Mouse (Mus musculus): ENCODE data around the gene Acacb. TPM values are rescaled to one million over a fixed set of nuclear protein-coding genes. Genes with fewer than 3 reads are reported as not detected.
A peak's percentile ranks its signal among the peaks of the same experiment; 100 is the strongest.

Gene Acacb
- total RNA-seq, 2 experiments from 2014 or later, result 6.1 to 6.5 TPM

- DNase-seq (ENCODE audit: extremely low spot score in 1 of 2, low spot score in 1 of 2), result peak in 1 of 2 experiments; percentile 59
These were observed 12.2 kb upstream of the Acacb start for GRCm38 (mm10) chr5:114134091-114134534.

GRCm38 (mm10) chr5:114135516-114135915 lies 10.8 kb upstream of the Acacb start:
- DNase-seq (ENCODE audit: extremely low spot score in 1 of 2, low spot score in 1 of 2), result no peak

GRCm38 (mm10) chr5:114137481-114138276 lies 8.7 kb upstream of the Acacb start:
- DNase-seq (ENCODE audit: extremely low spot score in 1 of 2, low spot score in 1 of 2), result no peak

GRCm38 (mm10) chr5:114138277-114139164 lies 7.8 kb upstream of the Acacb start:
- DNase-seq (ENCODE audit: extremely low spot score in 1 of 2, low spot score in 1 of 2), result no peak

- peak in 1 of 2 experiments; percentile 63 for DNase-seq (ENCODE audit: extremely low spot score in 1 of 2, low spot score in 1 of 2)
These were observed 7.2 kb upstream of the Acacb start for GRCm38 (mm10) chr5:114139175-114139574.

- DNase-seq (ENCODE audit: extremely low spot score in 1 of 2, low spot score in 1 of 2), result no peak
These were observed 973 bp downstream of the Acacb start for GRCm38 (mm10) chr5:114147043-114147972.

- DNase-seq (ENCODE audit: extremely low spot score in 1 of 2, low spot score in 1 of 2), result no peak
These were observed 6.2 kb downstream of the Acacb start for GRCm38 (mm10) chr5:114152359-114153092.

- no peak for DNase-seq (ENCODE audit: extremely low spot score in 1 of 2, low spot score in 1 of 2)
These were observed 7.2 kb downstream of the Acacb start for GRCm38 (mm10) chr5:114153490-114153889.

GRCm38 (mm10) chr5:114154765-114155164 lies 8.4 kb downstream of the Acacb start:
- DNase-seq (ENCODE audit: extremely low spot score in 1 of 2, low spot score in 1 of 2), result no peak

- no peak for DNase-seq (ENCODE audit: extremely low spot score in 1 of 2, low spot score in 1 of 2)
These were observed 9.0 kb downstream of the Acacb start for GRCm38 (mm10) chr5:114155168-114155933.

- no peak for DNase-seq (ENCODE audit: extremely low spot score in 1 of 2, low spot score in 1 of 2)
These were observed 10.9 kb downstream of the Acacb start for GRCm38 (mm10) chr5:114157236-114157635.

GRCm38 (mm10) chr5:114161424-114161823 lies 15.1 kb downstream of the Acacb start:
- no peak for DNase-seq (ENCODE audit: extremely low spot score in 1 of 2, low spot score in 1 of 2)

GRCm38 (mm10) chr5:114162106-114162815 lies 15.9 kb downstream of the Acacb start:
- no peak for DNase-seq (ENCODE audit: extremely low spot score in 1 of 2, low spot score in 1 of 2)

- DNase-seq (ENCODE audit: extremely low spot score in 1 of 2, low spot score in 1 of 2), result no peak
These were observed 16.9 kb downstream of the Acacb start for GRCm38 (mm10) chr5:114163117-114163696.

GRCm38 (mm10) chr5:114170345-114170744 lies 24.0 kb downstream of the Acacb start:
- no peak for DNase-seq (ENCODE audit: extremely low spot score in 1 of 2, low spot score in 1 of 2)

GRCm38 (mm10) chr5:114172936-114173335 lies 26.6 kb downstream of the Acacb start:
- no peak for DNase-seq (ENCODE audit: extremely low spot score in 1 of 2, low spot score in 1 of 2)

- DNase-seq (ENCODE audit: extremely low spot score in 1 of 2, low spot score in 1 of 2), result no peak
These were observed 27.1 kb downstream of the Acacb start for GRCm38 (mm10) chr5:114173458-114173857.
